Mouse (Mus musculus) C2C12 (cell line): ENCODE measurements around the gene Rdm1. TPM values are rescaled to one million over a fixed set of nuclear protein-coding genes. Genes with fewer than 3 reads are reported as not detected.

Experiments used
- H3K27me3 ChIP-seq: one replicate; pipeline ENCODE4 v1.6.1; 2011; ENCODE audit not compliant: control insufficient read depth, insufficient read depth, insufficient read length
- H3K36me3 ChIP-seq: one replicate; pipeline ENCODE4 v1.6.1; 2011; ENCODE audit not compliant: control insufficient read depth, insufficient read depth
- H3K4me3 ChIP-seq: one replicate; pipeline ENCODE4 v1.5.1; 2011; ENCODE audit warnings: mild to moderate bottlenecking, control low read depth; ENCODE audit not compliant: poor library complexity, insufficient read depth, severe bottlenecking
- H3K79me2 ChIP-seq: one replicate; pipeline ENCODE4 v1.6.1; 2011; ENCODE audit not compliant: control insufficient read depth, insufficient read depth
- H3K79me3 ChIP-seq: one replicate; pipeline ENCODE4 v1.6.1; 2011; ENCODE audit warnings: low read depth, control low read depth
- H3ac ChIP-seq: one replicate; pipeline ENCODE3; 2011; ENCODE audit warnings: low read depth; ENCODE audit not compliant: control insufficient read depth, insufficient read length
- CEBPB ChIP-seq: IDR thresholded peaks from one replicate; pipeline ENCODE4 v1.6.1; 2011; ENCODE audit warnings: low read depth, mild to moderate bottlenecking, control low read depth, moderate library complexity
- CTCF ChIP-seq: IDR thresholded peaks from one replicate; pipeline ENCODE4 v1.5.1; 2011; ENCODE audit not compliant: control insufficient read depth, insufficient read depth, insufficient read length
- FOSL1 ChIP-seq: IDR thresholded peaks from one replicate; pipeline ENCODE4 v1.8.0; 2011; ENCODE audit warnings: mild to moderate bottlenecking, low read length; ENCODE audit not compliant: poor library complexity, insufficient read depth, severe bottlenecking
- MAX ChIP-seq: IDR thresholded peaks from one replicate; pipeline ENCODE4 v1.6.1; 2011; ENCODE audit warnings: mild to moderate bottlenecking, control low read depth
- MYOD1 ChIP-seq: IDR thresholded peaks from one replicate; pipeline ENCODE4 v1.6.1; 2011; ENCODE audit warnings: low read depth; ENCODE audit not compliant: control insufficient read depth, insufficient read length
- MYOG ChIP-seq: IDR thresholded peaks from one replicate; pipeline ENCODE4 v1.6.1; 2011; ENCODE audit not compliant: control insufficient read depth, insufficient read length; ENCODE audit errors: extremely low read depth
- USF1 ChIP-seq: IDR thresholded peaks from one replicate; pipeline ENCODE4 v1.6.1; 2011; ENCODE audit warnings: low read depth, mild to moderate bottlenecking, control low read depth, moderate library complexity
- polyA plus RNA-seq: library from polyadenylated mRNA; unstranded; fragments of >200 nt; fragmentation: generic; extraction: Trizol; gene quantifications from one replicate; pipeline ENCODE4 v1.2.1, GENCODE M21; 2012; ENCODE audit warnings: missing spikeins

The Rdm1 gene
- polyA plus RNA-seq, 1 experiment = 9.5 TPM

DNA sequence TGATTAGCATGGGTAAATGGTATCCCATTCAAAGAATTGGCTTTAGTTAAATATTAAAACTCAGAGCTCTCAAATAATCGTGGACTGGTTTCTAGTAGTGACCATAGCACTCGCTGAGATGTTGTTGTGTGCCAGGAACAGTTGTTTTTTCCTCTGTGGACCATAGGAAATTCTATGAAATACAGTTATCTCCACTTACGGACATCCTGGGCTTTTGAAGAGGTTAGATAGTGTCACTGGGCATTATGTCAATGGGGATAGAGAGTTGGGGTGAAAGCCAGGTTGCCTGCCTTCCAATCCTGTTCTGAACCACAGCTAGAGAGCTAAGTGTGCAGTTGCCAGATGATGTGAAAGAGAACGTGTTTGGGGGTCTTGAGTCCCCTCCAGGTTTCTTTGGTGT lies 41.2 kb upstream of the Rdm1 start:
- peaks cover 13% of the 10 kb centered on the region for H3K36me3 ChIP-seq
- TF ChIP-seq MYOD1 = no peak
- no peak for TF ChIP-seq MAX
- no peak for TF ChIP-seq CEBPB
- TF ChIP-seq CTCF = no peak
- no peak for TF ChIP-seq MYOG
- TF ChIP-seq FOSL1 = no peak
- TF ChIP-seq USF1 = no peak
- H3K79me2 ChIP-seq = no peaks in the 10 kb centered on the region
- no peaks in the 10 kb centered on the region for H3K79me3 ChIP-seq
- H3ac ChIP-seq = no peak overlapping the region
- H3K4me3 ChIP-seq = no peak overlapping the region
- no peaks in the 10 kb centered on the region for H3K27me3 ChIP-seq

GRCm38 (mm10) chr11:101587676-101588075 lies 39.3 kb upstream of the Rdm1 start:
- no peaks in the 10 kb centered on the region for H3K27me3 ChIP-seq
- H3ac ChIP-seq = no peak overlapping the region
- TF ChIP-seq MYOG (no peak), CEBPB (no peak), MAX (no peak), USF1 (no peak), FOSL1 (no peak), MYOD1 (no peak), CTCF (no peak)
- peaks cover 7% of the 10 kb centered on the region for H3K36me3 ChIP-seq
- no peaks in the 10 kb centered on the region for H3K79me3 ChIP-seq
- no peaks in the 10 kb centered on the region for H3K79me2 ChIP-seq
- no peak overlapping the region for H3K4me3 ChIP-seq

- Histone ChIP-seq H3ac (no peak overlapping the region), H3K79me3 (no peaks in the 10 kb centered on the region), H3K79me2 (no peaks in the 10 kb centered on the region), H3K4me3 (no peak overlapping the region), H3K27me3 (no peaks in the 10 kb centered on the region), H3K36me3 (peaks cover 7% of the 10 kb centered on the region)
- TF ChIP-seq CEBPB = no peak
- no peak for TF ChIP-seq FOSL1
- no peak for TF ChIP-seq MYOD1
- no peak for TF ChIP-seq CTCF
- TF ChIP-seq USF1 = no peak
- TF ChIP-seq MYOG = no peak
- no peak for TF ChIP-seq MAX
Measured at GRCm38 (mm10) chr11:101588868-101589267, 38.1 kb upstream of the Rdm1 start.

DNA sequence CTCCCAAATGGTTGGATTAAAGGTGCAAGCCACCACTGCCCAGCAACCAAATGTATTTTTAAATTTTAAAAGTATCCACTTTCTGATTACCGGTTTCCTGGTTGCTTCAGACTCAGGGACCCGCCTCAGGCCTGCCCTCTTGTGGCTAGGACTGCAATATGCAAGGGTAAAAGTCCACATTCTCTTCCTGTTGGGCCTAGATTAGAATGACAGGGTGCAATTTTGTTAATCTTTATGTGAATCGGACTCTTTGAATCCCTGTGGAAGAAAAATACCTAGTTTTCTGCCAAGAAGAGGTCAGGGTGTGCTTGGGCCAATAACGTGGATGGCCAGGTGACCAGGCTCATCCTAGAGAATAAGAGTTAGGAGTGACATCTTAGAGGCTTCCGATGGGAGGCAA lies 37.6 kb upstream of the Rdm1 start:
- Histone ChIP-seq H3K79me3 (no peaks in the 10 kb centered on the region), H3K79me2 (no peaks in the 10 kb centered on the region), H3K36me3 (peaks cover 7% of the 10 kb centered on the region), H3K27me3 (no peaks in the 10 kb centered on the region), H3K4me3 (no peak overlapping the region), H3ac (no peak overlapping the region)
- TF ChIP-seq CTCF = peak; percentile 10
- TF ChIP-seq USF1 = no peak

GRCm38 (mm10) chr11:101589989-101590624 lies 36.9 kb upstream of the Rdm1 start:
- H3K79me2 ChIP-seq = no peaks in the 10 kb centered on the region
- no peaks in the 10 kb centered on the region for H3K27me3 ChIP-seq
- no peak overlapping the region for H3K4me3 ChIP-seq
- peaks cover 7% of the 10 kb centered on the region for H3K36me3 ChIP-seq
- no peak for TF ChIP-seq MYOG
- no peak for TF ChIP-seq MAX
- TF ChIP-seq CEBPB = no peak
- no peak for TF ChIP-seq MYOD1
- no peak for TF ChIP-seq CTCF
- TF ChIP-seq USF1 = no peak
- no peak for TF ChIP-seq FOSL1
- no peak overlapping the region for H3ac ChIP-seq
- H3K79me3 ChIP-seq = no peaks in the 10 kb centered on the region

DNA sequence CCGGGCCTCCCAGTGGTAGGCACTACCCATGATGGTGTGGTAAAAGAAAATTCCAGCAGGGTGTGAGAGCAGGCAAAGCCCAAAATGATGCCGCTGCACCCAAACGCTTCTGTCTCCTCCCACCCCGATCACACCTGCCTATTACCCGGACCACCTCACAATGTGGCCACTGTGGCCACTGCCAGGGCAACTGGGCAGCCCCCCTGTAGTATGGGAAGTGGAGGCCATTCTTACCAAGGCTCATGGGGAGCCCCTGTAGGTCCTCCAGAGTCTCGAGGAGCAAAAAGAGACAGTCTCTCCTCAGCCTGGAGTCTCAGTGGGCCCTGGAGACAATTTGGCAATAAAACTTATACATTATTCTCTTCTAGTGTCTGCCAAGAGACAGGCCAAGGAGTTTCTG lies 27.8 kb upstream of the Rdm1 start, which contains the start of gene Gm11634:
TSS of gene Gm11634 (minus strand) at position 101 of the 400 bp plus-strand sequence.
- H3K4me3 ChIP-seq = no peak within 1 kb of the TSS
- peaks cover 17% of the 10 kb centered on the region for H3K27me3 ChIP-seq
- H3K79me3 ChIP-seq = no peaks in the 10 kb centered on the region
- no peak within 1 kb of the TSS for H3ac ChIP-seq
- no peaks in the 10 kb centered on the region for H3K79me2 ChIP-seq
- no peaks in the 10 kb centered on the region for H3K36me3 ChIP-seq
- no peak for TF ChIP-seq CEBPB
- no peak for TF ChIP-seq MAX
- no peak for TF ChIP-seq MYOG
- no peak for TF ChIP-seq FOSL1
- TF ChIP-seq USF1 = no peak
- no peak for TF ChIP-seq CTCF
- no peak for TF ChIP-seq MYOD1
